Mouse (Mus musculus): ENCODE data around the gene Sv2a.

The Sv2a gene

GRCm38 (mm10) chr3:96196437-96197128 lies 15.6 kb downstream of the Sv2a start:
- POLR2A ChIA-PET, result interaction anchor here (0.6 to 5.8 kb wide), 82 partner anchors 8 to 522 kb away, joined by 3 to 207 read pairs (median 5); partner anchors contain the start of genes Bola1 (in 4 of the 4), Hist2h2ab (in 4 of the 4), Hist2h2ac (in 4 of the 4) and Hist2h2be (in 4 of the 4)
- CTCF ChIA-PET, result interaction anchor here in 3 of 4 experiments (0.6 to 4.5 kb wide), 12 partner anchors 10 to 131 kb away, joined by 3 to 52 read pairs (median 6); partner anchors contain the start of genes Bola1 (in 1 of the 3), Hist2h2ab (in 1 of the 3), Hist2h2ac (in 1 of the 3) and Hist2h2be (in 1 of the 3)

GRCm38 (mm10) chr3:96197129-96197749 lies 16.3 kb downstream of the Sv2a start:
- POLR2A ChIA-PET, result interaction anchor here (0.6 to 5.8 kb wide), 78 partner anchors 9 to 341 kb away, joined by 3 to 207 read pairs (median 5); partner anchors contain the start of genes Bola1 (in 4 of the 4), Hist2h2ab (in 4 of the 4), Hist2h2ac (in 4 of the 4) and Hist2h2be (in 4 of the 4)
- CTCF ChIA-PET, result interaction anchor here in 3 of 4 experiments (0.6 to 4.5 kb wide), 10 partner anchors 10 to 131 kb away, joined by 3 to 52 read pairs (median 6); partner anchors contain the start of genes Bola1 (in 1 of the 3), Hist2h2ab (in 1 of the 3), Hist2h2ac (in 1 of the 3) and Hist2h2be (in 1 of the 3)

DNA sequence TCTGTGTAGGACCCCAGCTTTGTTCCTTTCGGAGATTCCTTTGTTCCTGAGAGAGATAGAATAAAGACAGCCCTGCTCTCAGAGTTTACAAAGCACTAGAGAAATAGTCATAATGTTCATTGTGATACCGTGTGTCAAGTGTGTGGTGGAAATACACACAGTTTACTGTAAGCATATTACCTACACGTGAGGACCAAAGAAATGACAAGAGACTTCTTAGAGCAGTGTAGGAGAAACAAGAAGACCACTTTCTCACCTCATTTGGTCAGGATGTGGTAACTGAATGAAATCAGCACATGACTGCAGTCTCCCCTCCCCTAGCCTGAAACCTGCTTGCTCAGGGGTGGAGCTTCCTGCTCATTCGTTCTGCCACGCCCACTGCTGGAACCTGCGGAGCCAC lies 17.2 kb downstream of the Sv2a start:
- POLR2A ChIA-PET, result interaction anchor here (0.7 to 5.8 kb wide), 39 partner anchors 8 to 342 kb away, joined by 3 to 207 read pairs (median 5); partner anchors contain the start of genes Bola1 (in 4 of the 4), Hist2h2ab (in 4 of the 4), Hist2h2ac (in 3 of the 4) and Hist2h2bb (in 3 of the 4)
- CTCF ChIA-PET, result interaction anchor here in 3 of 4 experiments (0.8 to 4.5 kb wide), 3 partner anchors 10 to 11 kb away, joined by 3 to 52 read pairs (median 3); no protein-coding TSS in a partner anchor

DNA sequence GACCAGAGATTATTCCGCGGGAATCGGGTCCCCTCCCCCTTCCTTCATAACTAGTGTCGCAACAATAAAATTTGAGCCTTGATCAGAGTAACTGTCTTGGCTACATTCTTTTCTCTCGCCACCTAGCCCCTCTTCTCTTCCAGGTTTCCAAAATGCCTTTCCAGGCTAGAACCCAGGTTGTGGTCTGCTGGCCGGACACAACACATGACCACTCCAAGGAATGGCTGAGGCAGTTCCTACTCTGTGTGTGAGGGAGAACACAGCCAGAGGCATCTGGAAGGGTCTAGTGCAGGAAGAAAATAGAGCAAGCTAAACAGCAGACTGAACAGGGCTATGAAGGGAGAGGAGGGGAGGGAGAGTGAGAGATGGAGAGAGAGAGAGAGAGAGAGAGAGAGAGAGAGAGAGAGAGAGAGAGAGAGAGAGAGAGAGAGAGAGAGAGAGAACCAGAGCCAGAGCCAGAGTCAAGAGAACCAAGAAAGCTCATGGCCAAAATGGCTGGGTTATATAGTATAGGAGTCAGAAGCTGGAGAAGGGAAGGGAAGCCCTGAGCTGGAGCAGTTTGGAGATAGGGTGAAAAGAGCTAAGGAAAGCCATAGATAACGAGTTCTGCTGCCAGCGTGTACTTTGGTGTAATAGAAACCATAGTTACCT lies 17.8 kb downstream of the Sv2a start:
- ChIA-PET POLR2A (interaction anchor here (0.6 to 5.8 kb wide), 39 partner anchors 8 to 212 kb away, joined by 3 to 207 read pairs (median 4); partner anchors contain the start of genes Bola1 (in 4 of the 4), Hist2h2ab (in 4 of the 4), Hist2h2ac (in 3 of the 4) and Hist2h2bb (in 3 of the 4)), CTCF (interaction anchor here (0.6 to 4.5 kb wide), 8 partner anchors 10 to 964 kb away, joined by 3 to 52 read pairs (median 4); no protein-coding TSS in a partner anchor)

DNA sequence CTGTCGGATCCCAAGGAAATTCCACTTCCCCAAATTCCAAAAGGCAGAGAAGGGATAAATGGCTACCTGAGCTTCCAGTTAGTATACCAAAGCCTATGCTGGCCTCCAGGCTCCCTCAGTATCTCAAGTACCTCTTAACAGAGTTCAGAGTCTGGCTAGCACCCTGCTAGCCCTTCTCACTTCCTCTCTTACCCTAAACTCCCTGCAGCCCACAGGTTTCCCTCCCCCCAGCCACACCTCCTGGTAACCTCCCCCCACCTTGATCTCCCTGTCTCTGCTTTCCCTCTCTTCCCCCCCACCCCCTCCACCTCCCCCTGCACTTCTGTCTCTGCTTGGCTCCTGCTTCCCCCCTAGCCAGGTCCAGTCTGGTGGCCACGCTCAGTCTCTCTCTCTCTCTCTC lies 18.8 kb downstream of the Sv2a start:
- ChIA-PET CTCF (interaction anchor here in 2 of 4 experiments (0.6 to 4.5 kb wide), 2 partner anchors 9 to 529 kb away, joined by 3 to 52 read pairs; no protein-coding TSS in a partner anchor), POLR2A (interaction anchor here in 3 of 4 experiments (1.1 to 5.8 kb wide), 15 partner anchors 9 to 142 kb away, joined by 3 to 207 read pairs (median 25); partner anchors contain the start of genes Bola1 (in 3 of the 3), Hist2h2ab (in 3 of the 3), Hist2h2ac (in 3 of the 3) and Hist2h2be (in 3 of the 3))

- POLR2A ChIA-PET, result interaction anchor here (0.9 to 8.2 kb wide), 14 partner anchors 9 to 62 kb away, joined by 3 to 116 read pairs (median 7); partner anchors contain the start of genes Bola1 (in 4 of the 4), Hist2h2ab (in 4 of the 4), Hist2h2ac (in 3 of the 4) and Hist2h2be (in 3 of the 4)
- CTCF ChIA-PET, result interaction anchor here in 2 of 4 experiments (1.2 to 4.1 kb wide), 6 partner anchors 10 to 70 kb away, joined by 3 to 52 read pairs (median 8); partner anchors contain the start of genes Bola1 (in 2 of the 2), Hist2h2ab (in 2 of the 2), Hist2h2ac (in 1 of the 2) and Hist2h2be (in 1 of the 2)
These were observed 26.9 kb downstream of the Sv2a start for GRCm38 (mm10) chr3:96207819-96208218.

DNA sequence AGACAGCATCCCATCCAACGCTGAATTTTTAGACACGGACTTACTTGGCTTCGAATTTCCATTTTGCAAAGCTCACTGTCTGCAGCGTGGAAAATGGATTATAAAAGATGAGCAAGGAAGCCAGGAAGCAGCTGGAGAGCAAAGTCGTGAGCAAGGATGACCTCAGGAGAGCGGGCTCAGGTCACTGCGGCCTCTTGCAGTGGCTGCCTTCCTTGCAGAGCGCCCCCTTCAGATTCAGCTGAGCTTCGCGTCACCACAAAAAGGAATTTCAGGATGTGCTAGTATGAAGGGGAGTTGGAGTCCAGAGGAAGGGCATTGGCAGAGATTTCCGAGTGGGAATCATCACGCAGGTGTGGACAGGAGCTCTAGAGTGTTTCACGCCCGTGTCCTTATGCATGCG lies 28.3 kb downstream of the Sv2a start:
- ChIA-PET CTCF (interaction anchor here (0.6 to 4.1 kb wide), 20 partner anchors 10 to 304 kb away, joined by 3 to 52 read pairs (median 4); partner anchors contain the start of genes Bola1 (in 2 of the 4), Hist2h2ab (in 2 of the 4), Hist2h2ac (in 2 of the 4) and Hist2h2be (in 2 of the 4)), POLR2A (interaction anchor here in 3 of 4 experiments (0.6 to 8.2 kb wide), 21 partner anchors 10 to 371 kb away, joined by 3 to 116 read pairs (median 5); partner anchors contain the start of genes Bola1 (in 3 of the 3), Hist2h2ab (in 3 of the 3), Hist2h2ac (in 3 of the 3) and Hist2h2be (in 3 of the 3))

GRCm38 (mm10) chr3:96219191-96219641 lies 38.3 kb downstream of the Sv2a start:
- CTCF ChIA-PET, result interaction anchor here (0.5 to 2.2 kb wide), 17 partner anchors 9 to 500 kb away, joined by 3 to 17 read pairs (median 5); partner anchors contain the start of genes Hist2h4 (in 2 of the 4) and Hist2h2bb (in 1 of the 4)
- POLR2A ChIA-PET, result interaction anchor here (0.6 to 15.1 kb wide), 127 partner anchors 8 to 1909 kb away, joined by 3 to 457 read pairs (median 7); partner anchors contain the start of genes Hist2h2bb (in 4 of the 4), Hist2h3b (in 4 of the 4), Hist2h4 (in 4 of the 4) and Hist2h2aa1 (in 3 of the 4)

- POLR2A ChIA-PET, result interaction anchor here (0.5 to 15.1 kb wide), 132 partner anchors 8 to 1206 kb away, joined by 3 to 457 read pairs (median 6); partner anchors contain the start of genes Hist2h2bb (in 4 of the 4), Hist2h3b (in 4 of the 4), Hist2h4 (in 4 of the 4) and Hist2h2aa1 (in 3 of the 4)
- CTCF ChIA-PET, result interaction anchor here (0.5 to 2.2 kb wide), 17 partner anchors 9 to 499 kb away, joined by 3 to 17 read pairs (median 5); partner anchors contain the start of genes Hist2h4 (in 2 of the 4) and Hist2h2bb (in 1 of the 4)
These were observed 38.7 kb downstream of the Sv2a start, which contains the start of the genes Bola1 and Hist2h2ab for GRCm38 (mm10) chr3:96219661-96220130. TSS of gene Bola1 (minus strand) at chr3:96219709. TSS of gene Hist2h2ab (plus strand) at chr3:96219865.

DNA sequence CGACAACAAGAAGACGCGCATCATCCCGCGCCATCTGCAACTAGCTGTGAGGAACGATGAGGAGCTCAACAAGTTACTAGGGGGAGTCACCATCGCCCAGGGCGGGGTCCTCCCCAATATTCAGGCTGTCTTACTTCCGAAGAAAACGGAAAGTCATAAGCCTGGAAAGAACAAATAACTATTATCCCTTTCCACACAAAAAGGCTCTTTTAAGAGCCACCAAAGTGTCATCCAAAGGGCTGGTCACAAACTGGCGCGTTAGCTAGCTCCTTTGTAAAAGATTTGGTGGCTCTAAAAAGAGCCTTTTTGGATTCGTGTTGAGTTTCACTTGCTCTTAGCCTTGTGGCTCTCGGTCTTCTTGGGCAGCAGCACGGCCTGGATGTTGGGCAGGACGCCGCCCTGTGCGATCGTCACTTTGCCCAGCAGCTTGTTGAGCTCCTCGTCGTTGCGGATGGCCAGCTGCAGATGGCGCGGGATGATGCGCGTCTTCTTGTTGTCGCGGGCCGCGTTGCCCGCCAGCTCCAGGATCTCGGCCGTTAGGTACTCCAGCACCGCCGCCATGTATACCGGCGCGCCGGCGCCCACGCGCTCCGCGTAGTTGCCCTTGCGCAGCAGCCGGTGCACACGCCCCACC lies 39.3 kb downstream of the Sv2a start:
- POLR2A ChIA-PET, result interaction anchor here (0.5 to 15.1 kb wide), 158 partner anchors 8 to 1207 kb away, joined by 3 to 457 read pairs (median 5); partner anchors contain the start of genes Hist2h2bb (in 4 of the 4), Hist2h4 (in 4 of the 4), Hist2h2aa1 (in 3 of the 4) and Hist2h3b (in 3 of the 4)
- CTCF ChIA-PET, result interaction anchor here (0.9 to 2.2 kb wide), 16 partner anchors 10 to 220 kb away, joined by 3 to 17 read pairs (median 4); partner anchors contain the start of genes Hist2h2bb (in 1 of the 4) and Hist2h4 (in 1 of the 4)

- CTCF ChIA-PET, result interaction anchor here (0.6 to 2.2 kb wide), 13 partner anchors 12 to 1142 kb away, joined by 3 to 14 read pairs (median 4); no protein-coding TSS in a partner anchor
These were observed 40.1 kb downstream of the Sv2a start, which contains the start of the genes Hist2h2ac and Hist2h2be for GRCm38 (mm10) chr3:96220765-96221639. TSS of gene Hist2h2ac (minus strand) at chr3:96220880. TSS of gene Hist2h2be (plus strand) at chr3:96221119.

DNA sequence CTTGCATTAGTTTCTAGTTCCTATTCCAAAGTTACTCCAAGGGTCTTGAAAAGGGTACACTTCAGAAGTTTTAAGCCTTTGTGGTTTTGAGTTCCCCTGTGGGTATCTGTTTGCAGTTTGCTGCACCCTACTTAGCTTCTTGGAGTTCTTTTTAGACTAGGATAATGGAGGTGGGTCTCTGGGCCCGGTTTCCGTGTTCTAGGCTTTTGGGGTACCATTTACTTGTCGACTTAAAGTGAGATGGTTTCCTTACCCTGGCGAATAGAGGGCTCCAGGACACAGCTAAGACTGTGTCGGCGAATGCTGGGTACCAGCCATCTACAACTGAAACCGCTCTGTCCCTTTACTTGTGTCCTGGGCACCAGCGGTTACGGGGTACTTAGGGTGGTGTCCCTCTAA lies 40.7 kb downstream of the Sv2a start:
- ChIA-PET POLR2A (interaction anchor here (0.6 to 15.1 kb wide), 74 partner anchors 8 to 505 kb away, joined by 3 to 457 read pairs (median 12); partner anchors contain the start of genes Hist2h2bb (in 4 of the 4), Hist2h4 (in 4 of the 4), Hist2h3b (in 3 of the 4) and Hist2h2aa1 (in 2 of the 4)), CTCF (interaction anchor here (0.6 to 1.5 kb wide), 8 partner anchors 12 to 1142 kb away, joined by 3 to 8 read pairs (median 4); no protein-coding TSS in a partner anchor)

More at GRCm38 (mm10) chr3:96220765-96221639, 40.1 kb downstream of the Sv2a start, which contains the start of the genes Hist2h2ac and Hist2h2be:
- POLR2A ChIA-PET, result interaction anchor here (0.6 to 15.1 kb wide), 129 partner anchors 8 to 546 kb away, joined by 3 to 457 read pairs (median 5); partner anchors contain the start of genes Hist2h2bb (in 4 of the 4), Hist2h4 (in 4 of the 4), Hist2h2aa1 (in 3 of the 4) and Hist2h3b (in 3 of the 4)

DNA sequence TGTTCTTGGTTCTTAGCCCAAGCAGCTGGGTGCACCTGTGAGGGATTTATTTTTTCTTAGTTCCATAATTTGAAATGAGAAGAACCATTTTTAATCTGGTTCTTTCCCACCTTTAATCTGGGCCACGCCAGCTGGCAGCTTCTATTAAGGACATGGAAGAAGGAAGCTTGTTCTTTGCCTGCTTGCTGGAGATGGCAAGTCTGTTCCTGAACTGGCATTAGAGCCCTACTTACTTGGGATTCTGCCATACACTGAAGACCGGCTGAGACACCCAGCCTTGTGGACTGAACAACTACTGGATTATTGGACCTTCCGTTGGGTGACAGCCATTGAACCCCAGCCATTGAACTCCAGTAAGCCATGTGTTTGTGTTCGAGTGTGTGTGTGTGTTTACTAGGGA lies 41.8 kb downstream of the Sv2a start:
- ChIA-PET CTCF (interaction anchor here in 3 of 4 experiments (0.5 to 1.2 kb wide), 3 partner anchors 12 to 317 kb away, joined by 3 to 7 read pairs (median 5); no protein-coding TSS in a partner anchor), POLR2A (interaction anchor here (0.6 to 15.1 kb wide), 16 partner anchors 10 to 289 kb away, joined by 3 to 457 read pairs (median 76); partner anchors contain the start of genes Hist2h4 (in 2 of the 4), Hist2h2aa1 (in 1 of the 4), Hist2h2aa2 (in 1 of the 4) and Hist2h2bb (in 1 of the 4))
